Mouse (Mus musculus): ENCODE measurements at regions not wholly inside any gene's neighbourhood (a gene's known extent, or its start where the extent isn't known, plus 50 kb on each side); places are given as distances from the start of the nearest gene placed in this dataset.

DNA sequence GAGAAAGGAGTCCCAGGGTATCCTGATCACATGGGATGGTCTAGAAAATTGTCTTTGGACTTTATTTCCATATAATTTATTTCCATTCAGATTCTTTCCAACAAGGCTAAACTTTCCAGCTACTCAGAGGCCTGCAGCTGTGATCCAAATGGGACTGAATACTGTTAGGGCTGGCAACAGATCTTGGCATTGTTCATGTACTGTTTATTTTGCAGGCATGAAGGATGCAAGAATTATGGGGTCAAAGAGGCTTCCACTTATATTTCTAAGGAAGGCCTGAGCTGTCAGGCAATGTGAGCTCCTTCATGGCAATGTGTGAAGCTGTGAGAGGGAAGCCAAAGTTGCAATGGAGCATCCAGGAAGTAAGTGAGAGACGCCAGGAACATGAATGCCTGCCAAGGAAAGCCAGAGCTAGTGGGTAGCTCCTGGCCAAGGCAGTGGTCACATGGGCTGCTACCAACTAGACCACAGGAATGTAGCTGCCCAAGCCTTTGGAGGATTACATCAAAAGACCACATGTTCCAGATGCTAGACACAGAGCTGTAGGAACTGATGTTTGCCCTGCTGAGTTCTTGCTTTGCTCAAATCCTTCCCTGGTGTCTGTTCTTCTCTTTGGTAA lies 261.8 kb upstream of the Sox11 start:
- DNase-seq (ENCODE audit: low spot score in 2 of 2) = no peak

DNA sequence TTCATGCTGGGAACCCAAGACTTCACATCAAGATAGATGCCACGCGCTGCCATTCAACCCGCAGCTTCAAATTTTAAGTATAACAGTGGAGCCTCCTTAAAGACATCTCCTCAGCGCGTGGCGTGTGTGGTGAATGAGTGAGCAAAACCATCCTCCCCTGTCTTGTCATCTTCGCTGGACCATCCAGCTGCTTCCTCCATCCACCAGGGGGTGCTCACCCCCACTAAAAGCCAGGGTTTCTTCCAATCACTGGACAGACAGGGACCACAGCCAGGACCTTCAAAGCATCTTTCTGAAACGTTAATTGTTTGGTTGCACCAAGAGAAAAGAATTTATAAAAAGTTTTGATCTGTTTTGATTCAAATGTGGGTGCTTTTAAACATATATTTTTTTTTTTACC lies 256.8 kb upstream of the Sox11 start:
- DNase-seq (ENCODE audit: low spot score in 2 of 2) = peak in 1 of 2 experiments; percentile 58

- no peak for DNase-seq (ENCODE audit: low spot score in 2 of 2)
Observed at GRCm38 (mm10) chr12:27597878-27598277, 255.5 kb upstream of the Sox11 start.

DNA sequence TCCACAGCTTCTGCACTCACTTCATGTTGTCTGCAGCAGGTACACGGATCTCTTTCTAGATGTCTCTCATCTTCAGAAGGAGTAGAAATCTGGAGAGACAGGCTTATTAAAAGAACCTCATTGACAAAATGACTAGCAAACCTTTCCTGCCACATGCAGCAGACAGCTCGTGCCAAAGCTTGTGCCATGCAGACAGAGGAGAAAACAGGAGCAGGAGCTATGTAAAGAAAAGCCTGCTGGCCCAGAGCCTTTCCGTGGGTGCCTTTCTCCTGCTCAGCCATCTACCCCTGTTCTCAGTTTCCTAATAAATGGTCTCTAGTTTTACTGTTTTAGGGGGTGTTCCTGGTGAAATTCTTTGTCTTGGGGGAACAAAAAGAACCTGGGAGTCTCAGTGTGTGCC lies 254.9 kb upstream of the Sox11 start:
- DNase-seq (ENCODE audit: low spot score in 2 of 2) = no peak

- DNase-seq (ENCODE audit: low spot score in 2 of 2) = no peak
Observed at GRCm38 (mm10) chr12:27595576-27595975, 253.2 kb upstream of the Sox11 start.

GRCm38 (mm10) chr12:27593436-27593835 lies 251.1 kb upstream of the Sox11 start:
- no peak for DNase-seq (ENCODE audit: low spot score in 2 of 2)

- DNase-seq (ENCODE audit: low spot score in 2 of 2) = no peak
Observed at GRCm38 (mm10) chr12:27576109-27576700, 233.8 kb upstream of the Sox11 start.

GRCm38 (mm10) chr12:27575629-27576028 lies 233.3 kb upstream of the Sox11 start:
- DNase-seq (ENCODE audit: low spot score in 2 of 2) = no peak

- no peak for DNase-seq (ENCODE audit: low spot score in 2 of 2)
Observed at GRCm38 (mm10) chr12:27567250-27567649, 224.9 kb upstream of the Sox11 start.

GRCm38 (mm10) chr12:27565965-27566507 lies 223.7 kb upstream of the Sox11 start:
- DNase-seq (ENCODE audit: low spot score in 2 of 2) = no peak

DNA sequence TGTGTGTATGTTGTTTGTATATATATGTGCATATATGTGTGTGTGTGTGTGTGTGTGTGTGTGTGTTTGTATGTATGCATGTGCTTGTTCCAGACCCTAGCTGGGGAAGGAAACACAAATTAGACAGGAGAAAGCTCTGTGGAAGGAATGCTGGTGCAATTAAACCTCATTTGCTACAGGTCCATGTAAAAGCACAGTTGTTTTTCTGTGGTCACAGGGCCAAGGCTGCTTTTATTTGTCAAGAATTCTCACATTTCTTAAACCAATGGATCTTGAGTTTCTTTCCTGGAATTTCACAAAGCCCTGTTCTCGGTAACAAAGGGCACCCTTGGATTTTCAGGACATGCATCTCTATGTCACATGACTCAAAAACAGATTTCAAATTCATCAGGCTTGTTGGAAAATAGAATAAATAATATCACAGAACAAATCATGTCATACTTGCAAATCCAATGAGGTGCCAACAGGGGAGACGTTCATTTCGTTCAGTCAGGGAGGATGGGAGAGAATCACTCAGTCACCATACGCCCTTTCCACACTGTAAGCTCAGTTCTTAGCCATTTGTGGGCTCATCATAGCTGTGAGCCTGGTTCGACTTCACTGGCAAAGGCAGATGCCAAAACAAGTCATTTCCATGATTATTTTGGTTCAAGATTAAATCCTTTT lies 222.4 kb upstream of the Sox11 start:
- no peak for DNase-seq (ENCODE audit: low spot score in 2 of 2)

DNA sequence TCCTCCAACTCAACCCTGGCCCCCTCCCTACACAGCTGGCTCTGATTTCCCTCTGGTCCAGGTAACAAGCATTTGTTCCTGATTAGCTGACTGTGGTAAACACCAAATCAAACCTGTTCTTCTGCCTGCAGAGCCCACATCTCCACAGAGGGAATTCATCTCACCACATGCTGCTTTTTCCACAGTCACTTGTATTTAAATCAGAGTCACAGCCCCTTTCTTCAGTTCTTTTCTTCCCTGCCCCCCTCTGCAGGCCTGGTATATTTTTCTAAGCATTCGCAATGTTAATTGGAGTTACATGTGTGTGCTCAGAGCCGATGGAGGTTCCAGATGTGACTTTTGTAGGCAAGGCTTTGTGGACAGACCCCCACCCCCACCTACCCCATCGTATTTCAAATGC lies 221.5 kb upstream of the Sox11 start:
- no peak for DNase-seq (ENCODE audit: low spot score in 2 of 2)

GRCm38 (mm10) chr12:27552809-27553208 lies 210.4 kb upstream of the Sox11 start:
- DNase-seq (ENCODE audit: low spot score in 2 of 2) = no peak

- no peak for DNase-seq (ENCODE audit: low spot score in 2 of 2)
Observed at GRCm38 (mm10) chr12:27538210-27538609, 195.8 kb upstream of the Sox11 start.

- DNase-seq (ENCODE audit: low spot score in 2 of 2) = no peak
Observed at GRCm38 (mm10) chr12:27537507-27537906, 195.1 kb upstream of the Sox11 start.

DNA sequence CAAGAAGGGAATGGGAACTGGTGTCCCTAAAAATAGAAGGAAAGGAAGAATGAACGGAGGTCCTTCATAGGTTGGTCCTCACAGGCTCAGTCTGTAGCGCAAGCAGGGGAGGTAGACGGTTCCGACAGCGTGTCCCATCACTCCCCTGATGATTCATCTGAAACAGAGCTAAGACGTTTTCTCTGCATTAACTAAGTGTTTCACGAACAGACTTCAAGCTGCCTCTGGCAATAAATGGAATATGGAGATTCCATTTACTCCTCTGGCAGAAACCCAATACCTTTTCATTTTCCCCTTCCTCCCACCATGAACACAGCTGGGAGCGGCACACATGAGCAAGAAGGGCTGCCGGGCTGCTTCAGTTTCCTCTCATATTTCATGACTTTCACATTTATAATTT lies 194.6 kb upstream of the Sox11 start:
- DNase-seq (ENCODE audit: low spot score in 2 of 2) = no peak

DNA sequence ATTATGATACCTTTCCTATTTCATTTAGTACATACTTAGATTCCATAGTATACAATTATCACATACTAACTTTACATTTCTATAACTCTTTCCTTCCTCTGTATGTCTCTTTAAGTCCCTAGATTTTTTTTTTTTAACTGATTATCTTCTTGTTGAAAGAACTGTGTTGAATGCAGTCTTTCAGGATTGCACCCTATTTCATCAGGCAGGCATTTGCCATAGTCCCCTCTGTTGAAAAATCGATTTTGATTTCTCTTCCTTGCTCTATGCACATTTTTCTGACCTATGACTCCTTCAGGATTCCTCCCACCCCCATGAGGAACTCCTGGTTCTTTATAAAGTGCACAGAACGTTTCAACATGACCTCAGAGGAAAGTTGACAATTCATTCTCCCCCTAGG lies 183.2 kb upstream of the Sox11 start:
- no peak for DNase-seq (ENCODE audit: low spot score in 2 of 2)

- no peak for DNase-seq (ENCODE audit: low spot score in 2 of 2)
Observed at GRCm38 (mm10) chr12:27513253-27513652, 170.9 kb upstream of the Sox11 start.

DNA sequence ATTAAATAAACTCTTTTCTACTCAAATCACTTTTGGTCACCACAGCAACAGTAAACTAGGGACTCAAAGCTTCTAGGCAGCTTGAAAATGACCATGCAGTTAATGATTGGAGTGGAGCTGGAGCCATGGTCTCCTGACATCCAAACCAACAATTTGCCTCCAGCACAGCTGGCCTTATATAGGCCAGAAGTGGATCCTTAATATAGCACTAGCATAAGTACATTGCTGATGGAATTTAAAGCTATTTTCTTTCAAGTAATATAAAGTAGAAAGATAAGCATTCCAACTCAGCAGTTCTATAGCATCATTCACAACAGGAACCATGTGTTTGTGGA lies 165.8 kb upstream of the Sox11 start:
- no peak for DNase-seq (ENCODE audit: low spot score in 2 of 2)

DNA sequence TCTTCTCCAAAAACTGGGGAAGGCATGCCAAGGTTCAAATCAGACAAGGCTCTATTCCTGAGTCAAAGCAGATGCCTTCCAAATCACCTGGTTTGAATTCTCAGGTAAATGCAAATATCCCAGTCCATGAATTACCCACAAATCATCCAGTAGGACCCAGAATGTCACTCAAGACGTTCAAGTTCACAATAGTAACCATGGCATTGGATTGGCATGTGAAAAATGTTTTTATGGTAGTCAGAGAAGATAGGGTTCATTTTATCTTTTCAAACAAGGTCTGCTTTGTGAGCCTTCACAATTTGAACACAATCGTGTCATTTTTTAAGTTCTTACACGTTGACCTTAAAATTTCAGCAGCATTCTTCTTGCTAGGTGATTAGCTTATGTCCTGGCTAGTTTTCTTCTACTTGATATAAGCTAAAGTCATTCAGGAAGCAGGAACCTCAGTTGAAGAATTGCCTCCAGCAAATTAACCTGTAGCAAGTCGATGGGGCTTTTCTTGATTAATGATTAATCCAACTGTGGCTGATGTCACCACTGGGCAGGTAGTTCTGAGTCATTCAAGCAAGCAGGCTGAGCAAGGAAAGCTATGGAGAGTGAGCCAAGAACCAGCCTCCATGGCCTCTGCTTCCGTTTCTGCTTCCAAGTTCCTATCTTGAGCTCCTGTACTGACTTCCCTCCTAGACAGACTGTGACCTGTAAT lies 165.3 kb upstream of the Sox11 start:
- no peak for DNase-seq (ENCODE audit: low spot score in 2 of 2)

DNA sequence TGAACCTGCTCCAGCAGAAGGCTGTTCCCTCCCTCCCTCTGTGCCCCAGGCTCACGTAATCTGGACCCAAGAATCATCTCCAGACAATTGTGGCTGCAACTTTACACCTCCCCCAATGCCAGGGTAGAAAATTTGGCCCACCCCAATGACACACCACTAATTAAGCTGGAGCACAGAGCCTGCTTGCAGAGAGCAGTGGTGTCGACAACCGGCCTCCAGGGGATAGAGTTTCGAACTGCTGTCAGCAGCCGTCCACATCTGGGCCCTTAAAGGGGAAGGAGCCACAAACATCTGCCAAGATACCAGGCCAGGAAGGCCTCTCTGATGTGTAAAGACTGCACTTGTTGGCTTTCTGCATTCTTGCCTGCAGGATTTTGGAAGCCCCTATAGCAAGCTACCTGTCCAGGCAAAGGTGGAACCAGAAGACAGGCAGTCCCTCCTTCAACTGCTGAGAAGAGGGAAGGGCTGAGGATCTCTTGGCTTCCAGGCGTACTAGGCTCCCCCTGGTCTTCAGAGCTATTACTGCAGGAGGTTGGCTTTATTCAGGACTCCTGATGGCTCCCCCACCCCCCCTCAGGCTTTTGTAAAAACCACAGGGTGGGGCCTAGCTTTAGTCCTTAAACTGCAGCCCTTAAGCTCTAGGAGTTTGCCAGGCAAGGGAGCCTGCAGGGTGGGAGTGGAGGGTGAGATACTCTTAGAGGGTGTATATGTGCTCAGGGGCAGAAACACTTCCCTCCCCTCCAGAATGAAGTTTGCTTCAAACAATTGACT lies 160.5 kb upstream of the Sox11 start:
- DNase-seq (ENCODE audit: low spot score in 2 of 2) = no peak

DNA sequence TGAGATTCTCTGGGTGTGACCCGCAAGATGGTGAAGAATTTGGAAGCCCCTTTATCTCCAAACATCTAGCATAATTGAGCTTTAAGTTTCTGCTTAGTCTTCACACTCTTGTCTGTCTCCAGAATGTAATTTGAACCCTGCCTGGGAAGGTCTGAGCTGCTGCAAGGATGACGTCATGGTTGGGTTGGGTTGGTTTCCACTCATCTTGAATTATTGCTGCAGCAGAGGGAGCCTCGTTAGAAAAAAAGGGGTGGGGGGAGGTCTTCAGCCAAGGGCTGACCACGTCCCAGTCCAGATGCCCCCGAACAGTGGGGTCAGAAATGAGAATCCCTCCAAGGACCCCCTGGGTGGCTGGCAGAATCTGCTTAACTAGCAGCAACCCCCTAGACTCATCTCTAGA lies 158.1 kb upstream of the Sox11 start:
- DNase-seq (ENCODE audit: low spot score in 2 of 2) = no peak
